Mouse (Mus musculus) embryonic stem cell, embryonic (primary cell): ENCODE measurements around the gene Scamp4.

Experiments
- CTCF ChIA-PET, 4 experiments: fragments of 300-600 bp in 2 of 4; fragments of 350-600 bp in 2 of 4; sonication (Branson Sonifier 250); formaldehyde crosslinking; loops; one replicate each; lab custom pipeline; 2022; ENCODE audit warnings: inconsistent platforms in 2 of 4; lab: Charles Lee
- POLR2A ChIA-PET, 4 experiments: fragments of 300-600 bp in 2 of 4; fragments of 350-600 bp in 2 of 4; sonication (Branson Sonifier 250); formaldehyde crosslinking; loops; one replicate each; lab custom pipeline; 2022; ENCODE audit warnings: antibody characterized with exemption in 4 of 4, inconsistent platforms in 1 of 4; lab: Charles Lee

The Scamp4 gene

GRCm38 (mm10) chr10:80573944-80574343 is 28.7 kb upstream of the Scamp4 start:
- ChIA-PET POLR2A (interaction anchor here (0.6 to 7.7 kb wide), 20 partner anchors 9 to 257 kb away, joined by 3 to 129 read pairs (median 3); partner anchors contain the start of genes Rexo1 (in 3 of the 4), Csnk1g2 (in 2 of the 4), Mknk2 (in 2 of the 4) and Abhd17a (in 1 of the 4)), CTCF (interaction anchor here in 2 of 4 experiments (0.6 to 1.3 kb wide), 4 partner anchors 10 to 285 kb away, joined by 3 to 7 read pairs (median 4); no protein-coding TSS in a partner anchor)

- POLR2A ChIA-PET: interaction anchor here in 3 of 4 experiments (0.6 to 7.7 kb wide), 9 partner anchors 8 to 102 kb away, joined by 3 to 129 read pairs (median 5); partner anchors contain the start of genes Mknk2 (in 2 of the 3), Csnk1g2 (in 1 of the 3) and Rexo1 (in 1 of the 3)
- CTCF ChIA-PET: interaction anchor here in 1 of 4 experiments (0.6 to 1.3 kb wide), 3 partner anchors 11 to 471 kb away, joined by 3 to 4 read pairs (median 4); no protein-coding TSS in a partner anchor
These were observed 27.8 kb upstream of the Scamp4 start for GRCm38 (mm10) chr10:80574896-80575295.

- ChIA-PET CTCF (interaction anchor here in 3 of 4 experiments (0.7 to 1.3 kb wide), 4 partner anchors 85 to 180 kb away, joined by 3 to 8 read pairs (median 4); no protein-coding TSS in a partner anchor), POLR2A (interaction anchor here in 3 of 4 experiments (0.7 to 7.7 kb wide), 5 partner anchors 10 to 101 kb away, joined by 4 to 129 read pairs (median 8); partner anchors contain the start of genes Mknk2 (in 2 of the 3) and Rexo1 (in 1 of the 3))
These were observed 26.7 kb upstream of the Scamp4 start for GRCm38 (mm10) chr10:80575925-80576324.

- POLR2A ChIA-PET: interaction anchor here in 3 of 4 experiments (0.7 to 4.9 kb wide), 40 partner anchors 7 to 409 kb away, joined by 3 to 200 read pairs (median 7); partner anchors contain the start of genes Csnk1g2 (in 3 of the 3), Rexo1 (in 3 of the 3), Abhd17a (in 1 of the 3) and Adat3 (in 1 of the 3)
These were observed 26.1 kb upstream of the Scamp4 start for GRCm38 (mm10) chr10:80576351-80577194.

GRCm38 (mm10) chr10:80577195-80578130 is 25.2 kb upstream of the Scamp4 start, which contains the start of gene Klf16:
Gene Klf16 (minus strand): TSS chr10:80577321.
- CTCF ChIA-PET: interaction anchor here (0.6 to 3.9 kb wide), 46 partner anchors 8 to 414 kb away, joined by 3 to 55 read pairs (median 6); partner anchors contain the start of genes Rexo1 (in 3 of the 4), Csnk1g2 (in 2 of the 4), Abhd17a (in 1 of the 4) and Adat3 (in 1 of the 4)
- POLR2A ChIA-PET: interaction anchor here in 3 of 4 experiments (0.5 to 4.9 kb wide), 67 partner anchors 8 to 410 kb away, joined by 3 to 200 read pairs (median 5); partner anchors contain the start of genes Abhd17a (in 3 of the 3), Csnk1g2 (in 3 of the 3), Rexo1 (in 3 of the 3) and Gadd45b (in 2 of the 3)

More at GRCm38 (mm10) chr10:80576351-80577194, 26.1 kb upstream of the Scamp4 start:
- CTCF ChIA-PET: interaction anchor here (0.6 to 3.9 kb wide), 16 partner anchors 10 to 203 kb away, joined by 3 to 55 read pairs (median 14); partner anchors contain the start of genes Rexo1 (in 3 of the 4), Abhd17a (in 1 of the 4) and Btbd2 (in 1 of the 4)

GRCm38 (mm10) chr10:80578131-80578750 is 24.4 kb upstream of the Scamp4 start:
- POLR2A ChIA-PET: interaction anchor here (0.6 to 4.9 kb wide), 106 partner anchors 8 to 598 kb away, joined by 3 to 200 read pairs (median 4); partner anchors contain the start of genes Abhd17a (in 4 of the 4), Csnk1g2 (in 3 of the 4), Rexo1 (in 3 of the 4) and Adat3 (in 2 of the 4)

GRCm38 (mm10) chr10:80578911-80579310 is 23.8 kb upstream of the Scamp4 start:
- ChIA-PET POLR2A (interaction anchor here (0.7 to 4.9 kb wide), 101 partner anchors 8 to 597 kb away, joined by 3 to 200 read pairs (median 4); partner anchors contain the start of genes Abhd17a (in 4 of the 4), Csnk1g2 (in 3 of the 4), Rexo1 (in 3 of the 4) and Adat3 (in 2 of the 4)), CTCF (interaction anchor here (0.6 to 3.9 kb wide), 114 partner anchors 8 to 619 kb away, joined by 3 to 55 read pairs (median 4); partner anchors contain the start of genes Mknk2 (in 3 of the 4), Abhd17a (in 2 of the 4), Csnk1g2 (in 2 of the 4) and Rexo1 (in 2 of the 4))

More at GRCm38 (mm10) chr10:80578131-80578750, 24.4 kb upstream of the Scamp4 start:
- CTCF ChIA-PET: interaction anchor here (0.5 to 3.9 kb wide), 118 partner anchors 8 to 619 kb away, joined by 3 to 55 read pairs (median 4); partner anchors contain the start of genes Mknk2 (in 3 of the 4), Abhd17a (in 2 of the 4), Csnk1g2 (in 2 of the 4) and Rexo1 (in 2 of the 4)

- ChIA-PET POLR2A (interaction anchor here in 2 of 4 experiments (0.6 to 9.8 kb wide), 25 partner anchors 9 to 346 kb away, joined by 3 to 214 read pairs (median 4); partner anchors contain the start of genes Csnk1g2 (in 2 of the 2), Mknk2 (in 2 of the 2), Adat3 (in 1 of the 2) and Atp8b3 (in 1 of the 2)), CTCF (interaction anchor here in 2 of 4 experiments (0.6 to 2.0 kb wide), 5 partner anchors 13 to 94 kb away, joined by 3 to 7 read pairs (median 5); no protein-coding TSS in a partner anchor)
These were observed 19.6 kb upstream of the Scamp4 start for GRCm38 (mm10) chr10:80583047-80583446.

- POLR2A ChIA-PET: interaction anchor here in 3 of 4 experiments (0.5 to 9.8 kb wide), 45 partner anchors 10 to 346 kb away, joined by 3 to 214 read pairs (median 4); partner anchors contain the start of genes Csnk1g2 (in 2 of the 3), Gadd45b (in 2 of the 3), Mknk2 (in 2 of the 3) and Adat3 (in 1 of the 3)
- CTCF ChIA-PET: interaction anchor here in 2 of 4 experiments (0.8 to 2.0 kb wide), 12 partner anchors 15 to 138 kb away, joined by 3 to 7 read pairs (median 4); partner anchors contain the start of genes Atp8b3 (in 1 of the 2) and Csnk1g2 (in 1 of the 2)
These were observed 18.6 kb upstream of the Scamp4 start for GRCm38 (mm10) chr10:80584045-80584488.

GRCm38 (mm10) chr10:80584642-80585552 is 17.8 kb upstream of the Scamp4 start:
- CTCF ChIA-PET: interaction anchor here in 2 of 4 experiments (0.8 to 2.0 kb wide), 11 partner anchors 15 to 137 kb away, joined by 3 to 7 read pairs (median 4); partner anchors contain the start of gene Atp8b3 (in 1 of the 2)
- POLR2A ChIA-PET: interaction anchor here in 3 of 4 experiments (0.5 to 9.8 kb wide), 42 partner anchors 11 to 418 kb away, joined by 3 to 214 read pairs (median 4); partner anchors contain the start of genes Csnk1g2 (in 2 of the 3), Mknk2 (in 2 of the 3), Adat3 (in 1 of the 3) and Atp8b3 (in 1 of the 3)

GRCm38 (mm10) chr10:80585581-80585980 is 17.1 kb upstream of the Scamp4 start:
- POLR2A ChIA-PET: interaction anchor here in 3 of 4 experiments (0.6 to 9.8 kb wide), 16 partner anchors 10 to 91 kb away, joined by 3 to 214 read pairs (median 6); partner anchors contain the start of genes Mknk2 (in 2 of the 3), Csnk1g2 (in 1 of the 3) and Rexo1 (in 1 of the 3)
- CTCF ChIA-PET: interaction anchor here in 2 of 4 experiments (0.9 to 1.7 kb wide), 3 partner anchors 25 to 75 kb away, joined by 5 to 6 read pairs (median 5); no protein-coding TSS in a partner anchor

- ChIA-PET POLR2A (interaction anchor here (0.6 to 9.8 kb wide), 31 partner anchors 8 to 1071 kb away, joined by 3 to 214 read pairs (median 4); partner anchors contain the start of genes Csnk1g2 (in 3 of the 4), Klf16 (in 2 of the 4), Mknk2 (in 2 of the 4) and Adat3 (in 1 of the 4)), CTCF (interaction anchor here (0.6 to 1.6 kb wide), 8 partner anchors 8 to 213 kb away, joined by 3 to 7 read pairs (median 4); no protein-coding TSS in a partner anchor)
These were observed 16.0 kb upstream of the Scamp4 start for GRCm38 (mm10) chr10:80586407-80587304.
